ENCODE assay signal across 18 mouse cellular contexts in the genomic region with DNA sequence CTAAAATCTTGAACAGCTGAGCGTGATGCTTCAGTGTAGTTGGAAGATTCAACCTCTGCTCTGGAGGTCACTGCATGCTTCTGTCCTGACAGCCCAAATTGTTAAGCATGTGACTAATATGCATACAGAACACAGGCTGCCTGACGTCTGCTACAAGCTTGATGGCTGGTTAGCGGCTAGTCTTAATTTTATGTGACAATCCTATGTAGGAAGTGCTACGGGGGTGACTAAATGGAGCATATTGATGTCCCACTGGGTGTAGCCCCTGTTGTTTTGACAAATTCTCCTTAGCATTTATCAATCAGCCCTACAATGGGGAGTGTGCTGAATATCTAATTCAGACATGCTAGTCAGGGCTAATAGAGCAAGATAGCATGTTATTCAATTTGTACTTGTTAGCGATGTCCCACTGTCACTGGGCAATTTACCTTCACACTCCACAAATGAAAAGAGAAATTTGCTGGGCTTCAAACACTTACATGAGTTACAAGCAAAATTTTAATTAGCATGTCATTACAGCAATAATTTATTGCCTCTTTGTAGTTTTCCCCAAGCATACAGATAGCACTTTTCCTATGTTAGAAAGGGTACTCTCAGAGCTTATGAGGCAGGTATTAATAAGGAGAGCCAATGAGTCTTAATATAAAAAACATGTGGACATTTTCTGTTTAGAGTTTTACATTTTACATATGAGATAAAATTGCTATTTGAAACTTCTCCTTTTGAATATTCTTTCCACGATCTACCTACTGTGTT.
DNase-seq lines count a peak whose midpoint lies in the region; ATAC-seq lines count a peak whose summit lies in the region.
"Had no signal": no experiment of that assay in that cellular context is flagged by ENCODE, and none has a peak within 500 bp of the region (broad histone marks: within the 10 kb centered on the region; RNA-seq: fewer than 3 reads in every experiment).

No protein-coding gene starts in this region.

- 45% methylated on average over 6 of the region's 6 CpGs for WGBS in neural tube, embryonic 11.5 days
- WGBS in hindbrain, embryonic 13.5 days: 35% methylated on average over 6 of the region's 6 CpGs
- WGBS in midbrain, embryonic 16.5 days: 32% methylated on average over 6 of the region's 6 CpGs

- peak; percentile 80 for ATAC-seq in neural tube, embryonic 11.5 days (ENCODE audit: insufficient read depth, low FRiP score, low TSS enrichment)
- peak; percentile 89 for ATAC-seq in hindbrain, embryonic 13.5 days (ENCODE audit: low FRiP score)
- ATAC-seq in midbrain, embryonic 16.5 days: peak; percentile 79
- no peak for ATAC-seq in erythroid progenitor cell, adult 5-6 weeks (replicated peaks; ENCODE audit: low FRiP score, poor library complexity, severe bottlenecking)
- ATAC-seq: intestine, embryonic 16.5 days had no signal

- no peak overlapping the region for H3K27ac ChIP-seq in neural tube, embryonic 11.5 days (ENCODE audit: low read depth, low read length)
- H3K27ac ChIP-seq in hindbrain, embryonic 13.5 days: no peak overlapping the region
- H3K27ac ChIP-seq in midbrain, embryonic 16.5 days (ENCODE audit: low read length): no peak overlapping the region
- H3K27ac ChIP-seq: limb, embryonic 15.5 days had no signal

- H3K9me3 ChIP-seq in neural tube, embryonic 11.5 days (ENCODE audit: control insufficient read depth, low read length): no peaks in the 10 kb centered on the region
- H3K9me3 ChIP-seq in hindbrain, embryonic 13.5 days: no peaks in the 10 kb centered on the region
- no peaks in the 10 kb centered on the region for H3K9me3 ChIP-seq in midbrain, embryonic 16.5 days (replicated peaks; ENCODE audit: control insufficient read depth, low read length, poor library complexity, severe bottlenecking)
- H3K9me3 ChIP-seq: limb, embryonic 15.5 days had no signal

- H3K4me1 ChIP-seq in neural tube, embryonic 11.5 days (ENCODE audit: control insufficient read depth, insufficient read depth, low read length): no peaks in the 10 kb centered on the region
- peaks cover 6% of the 10 kb centered on the region for H3K4me1 ChIP-seq in hindbrain, embryonic 13.5 days (replicated peaks)
- peaks cover 6% of the 10 kb centered on the region; the same call in 1 of the 2 replicates for H3K4me1 ChIP-seq in midbrain, embryonic 16.5 days (ENCODE audit: control insufficient read depth, insufficient read depth, low read length)
- H3K4me1 ChIP-seq: limb, embryonic 15.5 days had no signal

- H3K27me3 ChIP-seq in neural tube, embryonic 11.5 days (ENCODE audit: control insufficient read depth, insufficient read depth, low read length): no peaks in the 10 kb centered on the region
- no peaks in the 10 kb centered on the region for H3K27me3 ChIP-seq in hindbrain, embryonic 13.5 days
- H3K27me3 ChIP-seq in midbrain, embryonic 16.5 days (ENCODE audit: control insufficient read depth, insufficient read depth, low read depth, low read length): no peaks in the 10 kb centered on the region

- DNase-seq in neural tube, embryonic 11.5 days (ENCODE audit: low spot score): peak; percentile 31
- DNase-seq in neural tube, embryonic 10.5 days (ENCODE audit: extremely low spot score, low spot score): no peak
- no peak for DNase-seq in thymus, postnatal 0 days (ENCODE audit: low spot score)
- no peak for DNase-seq in thymus, postnatal 36 days
- DNase-seq: adrenal gland, postnatal 25 days; cerebellum, postnatal 14 days; gastrocnemius, postnatal 10 days; heart, postnatal 14 days; kidney, postnatal 4 days; lung, adult 18-20 months; lung, postnatal 4 days; right cerebral cortex, adult 18-20 months had no signal

- H3K9ac ChIP-seq in neural tube, embryonic 11.5 days (ENCODE audit: low read length): no peak overlapping the region
- no peak overlapping the region for H3K9ac ChIP-seq in hindbrain, embryonic 13.5 days
- H3K9ac ChIP-seq in midbrain, embryonic 16.5 days (ENCODE audit: low read depth, low read length): peak overlapping the region; percentile 3; the same call in 1 of the 2 replicates
- H3K9ac ChIP-seq: limb, embryonic 15.5 days had no signal

- H3K4me2 ChIP-seq in neural tube, embryonic 11.5 days (ENCODE audit: low read depth): no peak overlapping the region
- 0 out of 2 replicates have a peak overlapping the region, but pooled peaks have one; percentile 10 for H3K4me2 ChIP-seq in hindbrain, embryonic 13.5 days
- no peak overlapping the region for H3K4me2 ChIP-seq in midbrain, embryonic 16.5 days (ENCODE audit: low read length)
- H3K4me2 ChIP-seq: limb, embryonic 15.5 days had no signal

- H3K4me3 ChIP-seq in neural tube, embryonic 11.5 days (ENCODE audit: low read depth, low read length): no peak overlapping the region
- no peak overlapping the region for H3K4me3 ChIP-seq in hindbrain, embryonic 13.5 days
- H3K4me3 ChIP-seq in midbrain, embryonic 16.5 days (ENCODE audit: low read depth, low read length): no peak overlapping the region
- H3K4me3 ChIP-seq: limb, embryonic 15.5 days had no signal

- no peaks in the 10 kb centered on the region for H3K36me3 ChIP-seq in neural tube, embryonic 11.5 days (ENCODE audit: control insufficient read depth, insufficient read depth, low read length)
- H3K36me3 ChIP-seq in hindbrain, embryonic 13.5 days: no peaks in the 10 kb centered on the region
- no peaks in the 10 kb centered on the region for H3K36me3 ChIP-seq in midbrain, embryonic 16.5 days (ENCODE audit: control insufficient read depth, insufficient read depth, low read length)
- H3K36me3 ChIP-seq: G1E; limb, embryonic 15.5 days had no signal
